Mouse (Mus musculus): ENCODE data around the gene Prss48.

- TF ChIP-seq CTCF (IDR thresholded peaks at IDR 0.05; ENCODE audit: extremely low read depth, insufficient read length, insufficient replicate concordance, low read depth, low read length) (no peak), POLR2A (IDR thresholded peaks at IDR 0.05; ENCODE audit: low read depth, low read length) (no peak)
Observed at GRCm38 (mm10) chr3:85965479-85965878, 36.8 kb downstream of the Prss48 start.

Measured in small intestine, adult 2 months (tissue).